Mouse (Mus musculus) testis, adult 2 months (tissue): ENCODE results near the gene Usp31. TPM values are rescaled to one million over a fixed set of nuclear protein-coding genes. Genes with fewer than 3 reads are reported as not detected.

ENCODE experiments used
- H3K27ac ChIP-seq: fragments of 200-500 bp; 2 replicates; pipeline ENCODE4 v1.5.1; 2012; ENCODE audit warnings: low read depth, low read length; ENCODE audit not compliant: control insufficient read depth, insufficient read depth
- H3K27me3 ChIP-seq: fragments of 200-500 bp; 2 replicates; pipeline ENCODE4 v1.6.1; 2012; ENCODE audit warnings: mild to moderate bottlenecking, low read length, moderate library complexity; ENCODE audit not compliant: control insufficient read depth, insufficient read depth
- H3K36me3 ChIP-seq: fragments of 200-500 bp; 2 replicates; pipeline ENCODE4 v1.6.1; 2012; ENCODE audit warnings: mild to moderate bottlenecking, low read length; ENCODE audit not compliant: control insufficient read depth, insufficient read depth
- H3K4me1 ChIP-seq: fragments of 200-500 bp; 2 replicates; pipeline ENCODE4 v1.6.1; 2012; ENCODE audit warnings: low read length; ENCODE audit not compliant: control insufficient read depth, insufficient read depth
- H3K4me3 ChIP-seq: fragments of 200-500 bp; 2 replicates; pipeline ENCODE4 v1.5.1; 2012; ENCODE audit warnings: low read depth, mild to moderate bottlenecking, low read length, moderate library complexity, mixed read lengths; ENCODE audit not compliant: control insufficient read depth
- CTCF ChIP-seq: fragments of 200-500 bp; IDR thresholded peaks from 2 replicates; pipeline ENCODE4 v1.5.1; 2012; ENCODE audit warnings: low read depth, mild to moderate bottlenecking, inconsistent platforms, low read length, moderate library complexity; ENCODE audit not compliant: control insufficient read depth, insufficient read depth, insufficient replicate concordance
- POLR2A ChIP-seq: fragments of 200-500 bp; IDR thresholded peaks from 2 replicates; pipeline ENCODE4 v1.6.1; 2012; ENCODE audit warnings: low read depth, mild to moderate bottlenecking, inconsistent platforms, low read length, moderate library complexity; ENCODE audit not compliant: control insufficient read depth
- polyA plus RNA-seq: library from polyadenylated mRNA; depleted of rRNA; stranded (reverse); fragments of >200 nt; gene quantifications from 2 replicates; pipeline ENCODE4 v1.2.3, GENCODE M21; 2012

Usp31 gene
- polyA plus RNA-seq, 1 experiment = 7.3 TPM

- Histone ChIP-seq H3K4me1 (no peaks in the 10 kb centered on the region), H3K36me3 (no peaks in the 10 kb centered on the region), H3K27ac (no peak overlapping the region), H3K27me3 (no peaks in the 10 kb centered on the region), H3K4me3 (no peak overlapping the region)
- TF ChIP-seq POLR2A (no peak), CTCF (no peak)
Observed at GRCm38 (mm10) chr7:121697170-121697569, 9.9 kb downstream of the Usp31 start.

DNA sequence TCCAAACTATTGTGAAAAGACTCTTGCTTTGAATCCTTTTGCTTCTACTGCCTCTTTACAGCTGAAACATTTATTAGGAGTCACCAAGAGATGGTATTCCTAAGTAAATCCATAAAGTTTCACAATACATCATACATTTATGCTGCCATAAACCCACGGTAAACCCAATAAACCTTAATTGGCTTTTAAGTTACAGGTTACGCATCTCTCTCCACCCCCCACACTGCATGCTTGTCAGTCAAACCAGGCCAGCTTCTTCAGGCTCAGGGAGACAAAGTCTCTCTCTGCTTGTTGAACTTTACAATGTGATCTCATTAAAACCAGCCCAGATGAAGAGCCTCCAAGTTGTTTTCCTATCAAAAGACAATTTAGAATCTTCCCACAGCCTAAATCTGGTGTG lies 15.2 kb downstream of the Usp31 start:
- H3K27ac ChIP-seq = no peak overlapping the region
- no peaks in the 10 kb centered on the region for H3K4me1 ChIP-seq
- no peaks in the 10 kb centered on the region for H3K36me3 ChIP-seq
- no peak overlapping the region for H3K4me3 ChIP-seq
- TF ChIP-seq CTCF (no peak), POLR2A (no peak)
- no peaks in the 10 kb centered on the region for H3K27me3 ChIP-seq

GRCm38 (mm10) chr7:121689338-121689737 lies 17.7 kb downstream of the Usp31 start:
- Histone ChIP-seq H3K4me3 (no peak overlapping the region), H3K4me1 (no peaks in the 10 kb centered on the region), H3K27me3 (no peaks in the 10 kb centered on the region), H3K36me3 (no peaks in the 10 kb centered on the region), H3K27ac (no peak overlapping the region)
- TF ChIP-seq POLR2A = no peak
- TF ChIP-seq CTCF = no peak

DNA sequence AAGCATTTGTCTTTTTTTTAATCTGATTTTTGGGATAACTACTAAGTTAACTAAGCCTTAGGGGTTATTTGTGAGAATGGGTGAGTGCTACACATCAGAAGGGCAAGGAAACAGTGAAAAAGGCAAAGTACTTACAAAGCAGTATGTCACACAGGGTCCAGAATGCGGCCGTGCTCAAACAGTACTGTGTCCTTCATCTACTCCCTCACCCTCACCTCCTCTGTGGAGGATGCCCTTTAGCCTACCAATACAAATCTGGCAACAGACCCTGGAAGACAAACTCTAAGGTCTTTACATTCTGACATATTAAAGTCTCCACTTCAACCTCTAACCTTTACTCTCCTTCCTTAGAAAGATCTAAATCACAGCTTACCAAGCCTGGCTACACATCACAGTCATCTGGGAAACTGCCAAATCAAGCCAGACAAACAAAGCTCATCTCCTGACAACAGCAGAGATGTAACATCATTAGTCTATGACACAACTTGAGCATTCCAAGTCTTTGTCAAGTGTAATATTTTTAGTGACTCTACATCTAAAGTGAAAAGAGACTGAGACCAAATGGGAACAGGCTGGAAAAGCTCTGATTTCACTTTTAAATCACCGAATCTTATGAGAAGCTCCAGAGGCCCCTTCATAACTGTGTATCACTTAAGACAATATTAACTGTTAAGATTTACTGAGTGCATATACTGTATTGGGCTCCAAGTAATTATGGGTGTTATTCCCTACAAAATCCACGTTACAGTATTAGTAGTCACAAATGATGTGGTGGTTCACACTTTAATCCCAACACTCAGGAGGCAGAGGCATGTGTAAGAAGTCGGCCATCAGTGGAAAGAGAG lies 21.7 kb downstream of the Usp31 start:
- Histone ChIP-seq H3K4me1 (no peaks in the 10 kb centered on the region), H3K4me3 (no peak overlapping the region)
- TF ChIP-seq POLR2A (no peak), CTCF (no peak)

DNA sequence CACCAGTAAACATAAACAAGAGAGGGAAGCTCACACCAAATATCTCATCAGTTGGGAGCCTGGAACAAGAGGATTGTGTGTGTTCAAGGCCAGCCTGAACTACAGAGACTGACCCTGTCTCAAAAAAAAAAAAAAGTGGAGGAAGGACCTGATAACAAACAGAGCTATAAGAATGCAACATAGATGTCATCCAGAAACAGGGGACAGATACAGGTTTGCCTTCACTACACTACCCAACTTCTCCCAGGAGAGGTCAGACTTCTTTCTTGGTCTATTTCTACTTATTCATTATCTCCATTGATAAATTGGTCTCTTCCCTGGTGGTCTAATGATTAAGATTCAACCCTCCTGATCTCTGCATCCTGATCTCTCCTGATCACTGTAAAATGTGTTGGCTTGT lies 25.9 kb downstream of the Usp31 start:
- Histone ChIP-seq H3K27ac (no peak overlapping the region), H3K27me3 (no peaks in the 10 kb centered on the region), H3K4me1 (no peaks in the 10 kb centered on the region), H3K4me3 (no peak overlapping the region), H3K36me3 (peaks cover 1% of the 10 kb centered on the region; the same call in 1 of the 2 replicates)
- no peak for TF ChIP-seq CTCF
- TF ChIP-seq POLR2A = no peak

More for the DNA sequence above, 21.7 kb downstream of the Usp31 start:
- Histone ChIP-seq H3K36me3 (no peaks in the 10 kb centered on the region), H3K27me3 (no peaks in the 10 kb centered on the region), H3K27ac (no peak overlapping the region)

- Histone ChIP-seq H3K27ac (no peak overlapping the region), H3K4me1 (no peaks in the 10 kb centered on the region), H3K27me3 (no peaks in the 10 kb centered on the region), H3K4me3 (no peak overlapping the region), H3K36me3 (peaks cover 1% of the 10 kb centered on the region; the same call in 1 of the 2 replicates)
- TF ChIP-seq CTCF (no peak), POLR2A (no peak)
Observed at GRCm38 (mm10) chr7:121677105-121677753, 29.8 kb downstream of the Usp31 start.

DNA sequence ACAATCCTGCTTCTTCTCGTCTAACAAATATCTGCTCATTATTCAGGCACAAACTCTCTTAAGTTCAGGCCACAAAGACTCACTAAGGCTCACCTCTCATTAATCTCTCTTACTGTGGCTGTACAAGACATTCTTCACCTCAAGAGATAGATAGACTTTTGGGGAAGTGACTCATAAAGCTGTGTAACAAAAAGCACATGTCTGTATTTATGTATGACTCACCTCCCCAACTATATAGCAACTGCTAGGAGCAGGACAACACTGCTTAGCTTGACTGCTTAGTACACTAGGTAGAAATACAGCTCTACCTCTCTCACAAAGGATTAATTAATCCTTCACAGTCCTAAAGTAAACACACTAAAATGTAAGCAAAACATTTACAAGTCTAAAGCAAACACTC lies 46.3 kb downstream of the Usp31 start:
- TF ChIP-seq CTCF (no peak), POLR2A (no peak)
- Histone ChIP-seq H3K4me3 (no peak overlapping the region), H3K36me3 (peaks cover 3% of the 10 kb centered on the region), H3K27ac (no peak overlapping the region), H3K4me1 (no peaks in the 10 kb centered on the region), H3K27me3 (no peaks in the 10 kb centered on the region)
